Mouse (Mus musculus) T-helper 1 cell (primary cell): ENCODE data around the gene Trim44.

ENCODE experiments used
- in situ Hi-C: fragments of 300-600 bp; cut with MboI, MseI; formaldehyde crosslinking; loops from one replicate; pipeline ENCODE4 v1.15.1; 2025; ENCODE audit warnings: high pct_unique_total_duplicates

The Trim44 gene

DNA sequence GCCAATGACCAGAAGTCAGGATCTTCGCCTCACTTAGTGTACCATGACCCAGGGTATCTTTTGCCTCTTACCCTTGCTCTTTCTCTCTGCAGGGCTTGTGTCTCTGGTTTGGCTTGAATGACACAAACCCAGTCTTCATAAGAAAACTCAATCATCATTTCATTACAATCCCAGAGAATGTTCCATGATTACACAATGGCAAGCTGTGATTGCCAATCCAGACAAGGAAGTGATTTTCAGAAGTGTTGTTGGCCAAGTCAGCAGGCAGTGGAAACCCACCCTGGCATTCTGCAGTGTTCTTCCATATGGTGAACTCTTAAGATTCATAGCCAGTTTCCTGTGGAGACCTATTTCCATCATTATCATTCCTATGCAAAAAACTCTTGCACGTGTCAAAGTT is 116.1 kb downstream of the Trim44 start:
- in situ Hi-C loops, result no loop called here

DNA sequence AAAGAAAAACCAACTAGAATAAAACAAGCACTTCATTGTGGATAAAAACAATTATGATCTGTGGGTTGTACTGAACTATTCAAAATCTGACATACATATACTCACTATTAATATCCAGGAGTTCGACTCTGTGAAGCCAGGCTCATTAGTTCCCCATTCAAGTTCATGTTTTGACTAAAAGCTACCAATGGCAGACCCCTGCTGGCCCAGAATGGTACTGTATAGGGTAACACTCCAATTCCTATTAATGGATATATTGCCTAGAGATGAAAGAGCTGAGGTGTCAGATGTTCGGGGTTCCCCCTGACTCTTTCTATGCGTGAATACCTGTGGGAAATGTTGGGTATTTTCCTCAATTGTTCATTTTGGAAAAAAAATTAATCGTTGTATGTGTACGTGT is 117.6 kb downstream of the Trim44 start:
- in situ Hi-C loops, result no loop called here

DNA sequence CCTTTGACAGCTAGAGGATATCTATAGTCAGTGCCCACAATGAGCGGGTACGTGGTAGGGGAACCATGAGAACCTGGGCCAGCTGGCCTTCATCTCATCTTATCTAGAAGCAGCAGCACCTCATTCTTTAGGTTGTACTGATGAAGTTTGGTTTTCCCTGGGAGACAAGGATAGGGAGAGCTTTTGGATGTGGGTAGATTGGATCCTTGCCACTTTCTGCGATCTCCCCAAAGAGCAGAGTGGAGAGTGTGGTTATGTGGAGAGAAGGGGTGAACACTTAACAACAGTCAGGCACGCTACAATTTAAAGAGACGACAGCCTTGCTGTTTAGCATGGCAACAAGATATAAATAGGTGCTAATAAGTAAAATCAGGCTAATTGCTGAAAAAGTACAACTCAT is 119.0 kb downstream of the Trim44 start:
- in situ Hi-C loops, result loop anchor here (10.0 kb wide), 1 partner anchor 384 kb away; no protein-coding TSS in a partner anchor

DNA sequence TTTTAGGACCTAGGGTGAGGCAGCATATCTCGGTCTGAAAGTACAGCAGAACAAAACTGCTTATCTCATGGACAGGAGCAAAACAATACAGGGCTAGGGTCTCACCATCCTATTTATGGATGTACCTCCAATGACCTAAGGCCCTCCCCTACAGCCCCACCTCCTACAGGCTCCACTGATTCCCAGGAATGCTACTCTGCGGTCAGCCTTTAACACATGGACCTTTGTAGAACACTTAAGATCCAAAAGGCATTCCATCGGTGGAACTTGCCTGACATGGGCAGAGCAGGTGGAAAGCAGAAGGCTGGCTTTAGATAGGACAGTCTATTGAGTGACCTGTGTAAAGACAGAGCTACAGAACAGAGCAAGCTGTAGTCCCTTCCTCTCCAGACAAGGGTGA is 120.3 kb downstream of the Trim44 start:
- in situ Hi-C loops, result loop anchor here (10.0 kb wide), 1 partner anchor 383 kb away; no protein-coding TSS in a partner anchor

DNA sequence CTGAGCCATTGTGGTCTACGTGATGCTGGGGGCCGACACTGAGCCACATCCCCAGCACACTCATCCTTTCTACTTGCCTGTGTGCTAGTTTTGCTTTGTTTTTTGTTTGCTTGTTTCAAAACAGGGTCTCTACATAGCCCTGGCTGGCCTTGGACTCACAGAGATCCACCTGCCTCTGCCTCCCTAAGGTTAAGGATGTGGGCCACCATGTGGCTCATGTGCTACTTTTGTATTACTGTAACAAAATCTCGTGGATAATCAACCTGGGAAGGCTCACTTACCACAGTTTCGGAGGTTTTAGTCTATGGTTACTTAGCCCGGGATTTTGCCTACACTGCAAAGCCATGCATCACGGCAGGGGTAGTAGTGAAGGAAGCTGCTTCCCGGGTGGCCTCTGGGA is 125.5 kb downstream of the Trim44 start:
- in situ Hi-C loops, result loop anchor here (10.0 kb wide), 1 partner anchor 377 kb away; no protein-coding TSS in a partner anchor

DNA sequence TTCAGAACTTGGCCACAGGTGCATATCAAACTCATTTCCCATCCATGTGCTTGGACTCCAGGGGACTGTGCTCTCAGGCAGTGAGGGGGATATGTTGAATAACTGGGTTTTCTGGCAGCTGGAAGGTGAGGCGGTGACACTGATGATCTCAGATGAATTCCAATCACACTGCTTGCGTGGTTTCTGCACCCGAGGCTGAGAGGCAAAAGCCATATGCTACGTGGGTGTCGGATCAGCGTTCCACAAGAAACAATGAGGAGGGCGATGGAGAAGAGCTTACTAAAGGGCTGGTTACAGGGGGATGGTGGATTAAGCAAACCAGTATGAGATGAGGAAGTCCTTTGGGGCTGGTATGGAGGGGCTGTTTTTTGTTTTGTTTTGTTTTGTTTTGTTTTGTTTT is 127.8 kb downstream of the Trim44 start:
- in situ Hi-C loops, result loop anchor here (10.0 kb wide), 1 partner anchor 375 kb away; no protein-coding TSS in a partner anchor

DNA sequence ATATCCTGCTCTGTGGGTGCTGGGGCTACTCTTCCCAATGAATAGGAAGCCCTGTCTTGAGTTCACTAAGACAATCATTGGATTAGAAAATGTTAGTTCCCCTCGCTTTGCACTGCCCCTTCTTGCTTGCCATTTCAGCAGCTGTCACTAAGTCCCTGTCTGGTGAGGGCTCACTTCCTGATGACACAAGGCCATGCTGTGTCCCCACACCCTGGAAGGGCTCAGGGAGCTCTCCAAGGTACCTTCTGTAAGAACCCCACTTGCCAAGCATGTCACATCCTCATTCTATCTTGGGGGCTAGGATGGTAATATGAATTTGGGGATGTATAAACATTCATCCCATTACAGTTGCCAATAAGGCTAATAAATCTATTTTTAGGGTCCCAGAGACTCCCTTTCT is 129.7 kb downstream of the Trim44 start:
- in situ Hi-C loops, result no loop called here

DNA sequence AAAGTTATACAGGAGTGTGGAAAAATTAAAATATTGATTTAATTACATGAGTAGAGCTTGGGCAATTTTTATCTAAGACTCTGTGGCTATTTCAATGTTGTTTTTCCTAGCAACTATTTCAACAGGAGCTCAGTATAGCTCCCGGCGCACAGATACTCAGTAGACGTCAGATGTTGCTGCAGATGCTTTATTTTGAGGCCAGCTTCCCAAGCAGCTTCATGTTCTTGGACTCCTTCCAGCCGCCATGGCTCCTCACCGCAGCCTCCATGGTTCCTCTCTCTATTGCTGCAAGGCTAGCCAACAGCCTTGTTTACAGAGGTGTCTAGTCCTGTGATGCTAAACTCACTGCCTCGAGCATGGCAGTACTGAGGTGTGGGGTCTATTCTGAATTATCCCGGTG is 134.3 kb downstream of the Trim44 start:
- in situ Hi-C loops, result no loop called here

DNA sequence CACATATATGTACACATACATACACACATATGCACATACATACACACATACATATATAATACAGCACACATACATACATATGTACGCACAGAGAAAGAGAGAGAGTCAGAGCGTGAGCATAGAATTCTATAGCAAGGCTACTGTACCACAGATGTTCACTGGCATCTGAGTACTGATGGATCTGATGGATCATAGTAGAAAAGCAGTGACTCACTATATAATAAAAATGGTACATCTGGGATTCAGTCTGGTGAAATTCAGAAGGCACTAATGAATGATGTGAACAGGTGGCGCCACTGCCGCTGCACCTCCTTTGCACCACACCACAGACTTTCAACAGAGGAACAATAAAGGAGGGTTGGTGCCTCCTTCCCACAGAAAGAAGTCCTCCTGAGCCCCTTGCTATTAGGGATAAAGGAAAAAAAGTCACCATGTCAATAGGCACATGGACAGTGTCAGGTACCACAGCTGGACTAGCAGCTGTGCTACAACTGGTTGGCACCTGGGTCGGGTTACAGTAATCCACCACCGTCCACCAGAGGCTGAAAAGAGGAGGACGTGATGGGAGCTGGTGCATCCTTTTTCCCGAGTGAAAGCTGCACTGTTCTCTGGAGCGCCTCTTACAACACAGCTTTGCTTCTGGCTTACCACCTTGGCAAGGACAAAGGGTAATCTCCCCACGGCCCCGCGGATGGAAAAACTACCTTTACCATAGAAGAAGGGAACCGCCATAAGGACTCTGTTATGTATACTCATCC is 139.9 kb downstream of the Trim44 start:
- in situ Hi-C loops, result no loop called here

DNA sequence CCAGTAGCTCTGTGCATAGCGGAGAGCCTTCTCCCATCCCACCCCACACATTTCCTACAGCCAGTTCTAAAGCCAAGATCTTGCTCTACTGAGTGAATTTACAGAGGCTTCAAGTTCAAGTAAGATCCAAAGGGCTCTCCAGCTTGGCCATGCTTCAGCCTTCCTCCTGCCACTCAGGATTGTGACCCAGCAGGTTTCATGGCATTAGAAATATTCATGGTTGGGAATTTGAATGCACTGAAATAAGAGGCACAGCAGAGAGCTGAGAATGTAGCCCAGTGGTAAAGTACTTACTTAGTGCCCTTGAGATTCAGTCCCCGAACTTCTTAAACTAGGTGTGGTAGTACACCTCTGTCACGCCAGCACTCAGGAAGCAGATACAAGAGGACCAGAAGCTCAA is 140.7 kb downstream of the Trim44 start:
- in situ Hi-C loops, result no loop called here

DNA sequence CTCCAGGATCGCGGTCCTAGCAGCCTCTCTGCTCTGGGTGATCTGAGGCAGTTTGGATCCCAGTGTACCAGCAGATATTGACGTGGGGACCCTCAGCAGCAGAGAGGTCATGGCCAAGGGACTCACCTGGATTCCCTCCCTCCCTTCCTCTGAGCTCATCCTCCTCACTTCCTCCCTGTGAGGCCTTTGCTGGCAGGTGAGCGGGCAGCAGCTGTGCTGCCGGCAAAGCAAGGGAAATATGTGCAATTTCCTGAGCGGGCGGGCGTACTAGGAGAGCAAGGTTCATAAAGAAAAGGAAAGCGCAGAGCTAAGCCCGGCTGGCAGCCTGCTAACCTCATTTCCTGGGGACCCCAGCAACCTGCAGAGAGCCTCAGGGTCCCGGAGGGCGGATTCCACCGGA is 148.5 kb downstream of the Trim44 start:
- in situ Hi-C loops, result no loop called here

DNA sequence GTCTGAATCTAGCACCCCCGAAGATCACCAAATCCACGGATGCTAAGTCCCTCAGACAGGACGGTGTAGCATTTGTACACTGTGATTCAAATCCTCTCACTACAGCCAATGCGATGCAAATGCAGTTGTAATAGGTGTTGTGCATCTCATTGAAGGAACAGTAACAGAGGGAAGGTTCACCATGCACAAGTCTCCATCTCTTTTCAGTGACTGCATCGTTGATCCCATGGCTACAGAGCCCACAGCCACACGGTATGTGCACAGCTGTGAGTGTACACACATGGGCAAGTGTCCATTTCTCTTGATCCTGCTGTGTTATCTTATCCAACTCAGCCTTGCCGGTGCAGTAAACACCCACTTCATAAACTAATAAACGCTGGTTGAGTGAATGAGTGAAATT is 148.9 kb downstream of the Trim44 start:
- in situ Hi-C loops, result no loop called here

DNA sequence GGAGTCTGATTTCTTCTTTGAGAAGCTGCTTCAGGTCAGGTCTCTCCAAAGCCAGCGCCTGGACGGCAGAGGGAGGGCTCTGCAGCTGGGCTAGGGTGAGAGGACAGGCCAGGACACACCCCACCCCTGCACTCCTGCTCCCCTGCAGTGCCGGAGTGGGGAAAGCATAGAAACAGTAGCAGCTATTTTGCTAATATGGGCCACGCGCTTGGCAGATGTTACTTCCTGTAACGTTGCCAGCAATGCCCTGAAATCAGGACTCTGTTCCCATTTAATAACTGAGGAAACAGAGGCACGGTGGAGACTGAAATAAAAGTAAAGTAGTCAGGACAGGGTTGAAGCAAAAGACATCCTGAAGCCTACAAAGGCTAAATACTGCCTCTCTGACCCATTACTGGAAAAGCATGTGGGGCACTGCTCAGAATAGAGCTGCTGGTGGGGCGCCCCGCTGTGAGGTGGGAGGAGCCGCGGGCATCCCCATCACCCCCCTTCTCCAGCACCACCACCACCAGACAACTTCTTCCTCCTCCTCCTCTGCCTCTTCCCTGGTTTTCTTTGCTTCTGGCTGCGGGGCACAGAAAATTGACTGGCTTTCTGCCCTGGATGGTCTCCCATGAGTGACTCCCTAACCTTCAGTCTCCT is 149.5 kb downstream of the Trim44 start:
- in situ Hi-C loops, result no loop called here

DNA sequence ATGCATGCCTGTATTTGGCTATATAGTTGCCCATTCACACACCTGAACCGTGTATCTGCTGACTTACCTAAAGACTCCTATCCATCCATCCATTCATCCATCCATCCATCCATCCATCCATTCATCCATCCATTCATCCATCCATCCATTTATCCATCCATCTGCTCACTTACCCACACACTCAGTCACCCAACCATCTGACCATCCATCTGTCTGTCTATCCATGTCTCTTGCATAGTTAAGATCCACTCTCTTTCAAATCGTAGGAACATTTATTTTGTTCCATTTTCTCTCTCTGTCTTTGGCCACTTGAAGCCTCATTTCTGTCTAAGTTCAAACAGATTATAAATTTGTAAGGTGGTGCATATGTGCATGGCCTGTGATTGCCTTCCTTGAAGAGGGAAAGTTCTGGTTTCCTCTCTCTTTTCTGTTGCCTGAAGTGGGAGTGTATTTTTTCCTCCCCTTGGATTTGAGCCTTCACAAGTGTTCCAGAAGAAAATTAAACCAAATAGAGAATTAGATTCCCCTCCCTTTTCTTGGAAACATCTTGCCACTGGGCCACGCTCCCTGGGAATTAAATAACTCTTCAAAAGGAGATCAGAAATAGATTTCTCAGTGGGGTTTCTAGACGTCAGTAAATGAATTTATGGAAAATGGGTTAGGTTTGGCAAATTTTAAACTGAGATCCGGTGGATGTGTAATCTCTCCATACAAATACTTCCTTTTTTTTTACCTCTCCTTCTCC is 150.9 kb downstream of the Trim44 start:
- in situ Hi-C loops, result no loop called here

DNA sequence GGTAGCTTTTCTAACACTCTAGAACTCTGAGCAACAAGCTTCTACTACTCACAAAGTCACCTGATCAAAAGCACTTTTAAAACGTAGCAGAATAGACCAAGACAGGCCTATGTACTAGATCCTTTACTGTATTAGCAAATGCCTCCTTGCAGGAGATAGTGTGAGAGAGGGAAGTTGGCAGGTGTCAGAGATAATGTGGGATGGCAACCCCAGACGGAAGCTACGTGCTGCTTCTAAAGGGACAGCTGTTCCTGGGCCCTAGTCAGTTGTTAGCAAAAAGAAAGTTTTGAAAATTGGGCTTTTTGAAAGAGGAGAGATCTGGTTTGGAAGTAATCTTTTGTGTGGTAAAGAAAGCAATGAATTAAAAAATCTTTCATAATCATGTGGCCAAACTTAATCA is 151.5 kb downstream of the Trim44 start:
- in situ Hi-C loops, result no loop called here

DNA sequence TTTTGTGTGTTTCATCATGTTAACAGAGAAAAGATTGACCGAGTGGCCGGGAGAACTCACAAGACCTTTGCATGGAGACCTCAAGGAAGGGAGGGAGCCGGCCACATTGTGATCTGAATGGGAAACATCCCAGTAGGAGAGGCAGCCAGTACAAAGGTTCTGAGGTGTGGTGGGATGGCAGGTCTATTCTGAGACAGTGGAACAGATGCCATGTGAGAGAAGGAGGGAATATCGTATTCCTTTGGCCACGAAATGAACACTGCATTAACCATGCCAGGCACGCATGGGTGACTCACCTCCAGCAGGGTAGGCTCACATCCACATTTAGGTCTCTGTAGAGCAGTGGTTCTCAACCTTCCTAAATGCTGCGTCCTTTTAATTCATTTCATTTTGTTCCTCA is 154.4 kb downstream of the Trim44 start:
- in situ Hi-C loops, result no loop called here

DNA sequence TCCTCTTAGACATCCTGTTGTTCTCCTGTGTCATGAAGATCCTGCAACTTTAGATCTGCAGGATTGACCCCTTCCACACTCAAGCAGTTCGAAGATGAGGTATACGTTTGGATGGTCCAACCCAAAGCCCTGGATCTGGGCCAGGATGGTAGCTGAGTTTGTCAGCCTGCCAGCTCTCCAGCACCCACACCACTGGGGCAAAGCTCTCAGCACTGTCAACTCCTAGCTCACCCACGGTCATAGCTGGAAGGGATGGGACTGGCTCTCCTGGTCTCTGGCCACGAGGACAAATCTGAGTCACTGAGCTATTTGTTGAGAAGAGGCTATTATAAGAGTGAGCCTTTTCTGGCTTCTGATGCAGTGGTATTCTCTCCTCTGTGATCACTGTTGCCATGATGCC is 155.0 kb downstream of the Trim44 start:
- in situ Hi-C loops, result no loop called here
